Comparison of ENCODE assay signal across 30 mouse cellular contexts in genomic region chr5:32756141-32756540, GRCm38 (mm10).
"Had no signal": no experiment of that assay in that cellular context is flagged by ENCODE, and none has a peak within 500 bp of the region (broad histone marks: within the 10 kb centered on the region; RNA-seq: fewer than 3 reads in every experiment).

No protein-coding gene starts in this region.

- H3K36me3 ChIP-seq: heart, embryonic 12.5 days; heart, embryonic 15.5 days; hindbrain, embryonic 15.5 days had no signal

- H3K4me1 ChIP-seq: heart, embryonic 15.5 days; hindbrain, embryonic 12.5 days; hindbrain, embryonic 15.5 days; kidney, embryonic 15.5 days had no signal

- DNase-seq: heart, postnatal 10 days; heart, postnatal 14 days; heart, postnatal 36 days; heart, postnatal 4 days; kidney, adult 11 months; kidney, adult 18-20 months; kidney, adult 2 months; kidney, adult 8-10 months; kidney, adult 9 months; kidney, postnatal 10 days; kidney, postnatal 14 days; kidney, postnatal 25 days; kidney, postnatal 36 days; kidney, postnatal 4 days; layer of hippocampus, adult 9-11 months; layer of hippocampus, postnatal 36 days had no signal

- H3K27me3 ChIP-seq: heart, embryonic 12.5 days; heart, embryonic 13.5 days; heart, embryonic 15.5 days; hindbrain, embryonic 12.5 days; hindbrain, embryonic 13.5 days; hindbrain, embryonic 15.5 days; intestine, embryonic 15.5 days; kidney, embryonic 15.5 days had no signal

- H3K27ac ChIP-seq: heart, embryonic 13.5 days; heart, embryonic 15.5 days; hindbrain, embryonic 10.5 days; hindbrain, embryonic 12.5 days; hindbrain, embryonic 13.5 days; hindbrain, embryonic 14.5 days; hindbrain, embryonic 15.5 days; hindbrain, postnatal 0 days; intestine, embryonic 15.5 days; kidney, embryonic 15.5 days; kidney, postnatal 0 days; layer of hippocampus, adult 2 months; left cerebral cortex, adult 2 months had no signal

- H3K4me3 ChIP-seq: heart, embryonic 12.5 days; heart, embryonic 13.5 days; heart, embryonic 15.5 days; hindbrain, embryonic 10.5 days; hindbrain, embryonic 12.5 days; hindbrain, embryonic 13.5 days; hindbrain, embryonic 15.5 days; intestine, embryonic 15.5 days; kidney, embryonic 15.5 days; layer of hippocampus, adult 2 months; left cerebral cortex, adult 2 months had no signal

- H3K9ac ChIP-seq: heart, embryonic 12.5 days; heart, embryonic 13.5 days; heart, embryonic 15.5 days; hindbrain, embryonic 12.5 days; hindbrain, embryonic 13.5 days; hindbrain, embryonic 14.5 days; hindbrain, embryonic 15.5 days; intestine, embryonic 15.5 days; kidney, embryonic 15.5 days had no signal
